Mouse (Mus musculus): ENCODE results near the gene Nup43.

- TF ChIP-seq POLR2A (IDR thresholded peaks at IDR 0.05; ENCODE audit: insufficient read length, low read depth) (no peak), USF1 (IDR thresholded peaks at IDR 0.05; ENCODE audit: low read depth) (no peak), TCF3 (IDR thresholded peaks at IDR 0.05; ENCODE audit: insufficient read length, low read depth) (no peak), MAX (IDR thresholded peaks at IDR 0.05; ENCODE audit: low read depth) (no peak), SRF (IDR thresholded peaks at IDR 0.05; ENCODE audit: control insufficient read depth, insufficient read length, low read depth) (no peak), TCF12 (IDR thresholded peaks at IDR 0.05; ENCODE audit: insufficient read depth, poor library complexity, severe bottlenecking) (no peak), CEBPB (IDR thresholded peaks at IDR 0.05; ENCODE audit: insufficient read depth, poor library complexity, severe bottlenecking) (no peak), MYOG (IDR thresholded peaks at IDR 0.05; ENCODE audit: control insufficient read depth in 1 of 3, insufficient read depth in 1 of 3, insufficient read length in 2 of 3, low read depth in 2 of 3) (no peak), E2F4 (IDR thresholded peaks at IDR 0.05; ENCODE audit: insufficient read depth) (no peak)
Observed at GRCm38 (mm10) chr10:7715056-7715455, 47.8 kb downstream of the Nup43 start.
